Mouse (Mus musculus) C2C12 (cell line): ENCODE data around the gene Slc25a17.

Experiments used
- CEBPB ChIP-seq: IDR thresholded peaks from one replicate; pipeline ENCODE4 v1.6.1; 2011; ENCODE audit warnings: low read depth, mild to moderate bottlenecking, control low read depth, moderate library complexity
- CTCF ChIP-seq: IDR thresholded peaks from one replicate; pipeline ENCODE4 v1.5.1; 2011; ENCODE audit not compliant: control insufficient read depth, insufficient read depth, insufficient read length
- MAX ChIP-seq: IDR thresholded peaks from one replicate; pipeline ENCODE4 v1.6.1; 2011; ENCODE audit warnings: mild to moderate bottlenecking, control low read depth
- MYOD1 ChIP-seq: IDR thresholded peaks from one replicate; pipeline ENCODE4 v1.6.1; 2011; ENCODE audit warnings: low read depth; ENCODE audit not compliant: control insufficient read depth, insufficient read length

- TF ChIP-seq CTCF (no peak), CEBPB (no peak), MAX (peak; percentile 64), MYOD1 (no peak)
Measured at GRCm38 (mm10) chr15:81272305-81273053, 88.1 kb downstream of the Slc25a17 start.
